Mouse (Mus musculus): ENCODE results near the gene Rtel1.

GRCm38 (mm10) chr2:181403722-181404121 is 84.2 kb downstream of the Rtel1 start:
- TF ChIP-seq POLR2A (IDR thresholded peaks at IDR 0.05; ENCODE audit: low read depth, low read length) (no peak), CTCF (IDR thresholded peaks at IDR 0.05; ENCODE audit: extremely low read depth, insufficient read length, insufficient replicate concordance, low read depth, low read length) (no peak)
